Mouse (Mus musculus) kidney, embryonic 16.5 days (tissue): ENCODE measurements around the gene Dennd4b. TPM values are rescaled to one million over a fixed set of nuclear protein-coding genes. Genes with fewer than 3 reads are reported as not detected.

ENCODE experiments used
- ATAC-seq: fragments of 200-750 bp; cut with Nextera tagmentation; 2 replicates; pipeline ENCODE4 v1.8.0; 2017; ENCODE audit warnings: moderate TSS enrichment; ENCODE audit not compliant: low FRiP score, low TSS enrichment
- H3K27ac ChIP-seq: fragments of 300-500 bp; sonication (generic); 2 replicates; pipeline ENCODE4 v1.5.1; 2014; ENCODE audit warnings: low read length
- H3K27me3 ChIP-seq: fragments of 300-500 bp; sonication (generic); 2 replicates; pipeline ENCODE4 v1.6.1; 2014; ENCODE audit warnings: low read length, control low read depth, mixed read lengths; ENCODE audit not compliant: insufficient read depth
- H3K36me3 ChIP-seq: fragments of 300-500 bp; sonication (generic); 2 replicates; pipeline ENCODE4 v1.6.1; 2014; ENCODE audit warnings: low read length, control low read depth, mixed read lengths; ENCODE audit not compliant: insufficient read depth
- H3K4me1 ChIP-seq: fragments of 300-500 bp; sonication (generic); 2 replicates; pipeline ENCODE4 v1.6.1; 2014; ENCODE audit warnings: low read length, control low read depth, mixed read lengths; ENCODE audit not compliant: insufficient read depth
- H3K4me2 ChIP-seq: fragments of 300-500 bp; sonication (generic); replicated peaks from 2 replicates; pipeline ENCODE4 v1.6.1; 2014; ENCODE audit warnings: low read depth, low read length
- H3K4me3 ChIP-seq: fragments of 300-500 bp; sonication (generic); 2 replicates; pipeline ENCODE4 v1.5.1; 2014; ENCODE audit warnings: mild to moderate bottlenecking, low read length
- H3K9ac ChIP-seq: fragments of 300-500 bp; sonication (generic); replicated peaks from 2 replicates; pipeline ENCODE4 v1.6.1; 2014; ENCODE audit warnings: low read length
- H3K9me3 ChIP-seq: fragments of 300-500 bp; sonication (generic); 2 replicates; pipeline ENCODE4 v1.6.1; 2016; ENCODE audit warnings: low read length, control low read depth
- WGBS: fragments of 180-500 bp; shearing (Covaris S2); extraction: QIAGEN DNeasy Blood & Tissue Kit; methylation state at CpG from one replicate; pipeline ENCODE4 v1.1.7; 2014; 5-methylcytosine and 5-hydroxymethylcytosine counted together
- polyA plus RNA-seq: library from polyadenylated mRNA; unstranded; fragments of >200 nt; fragmentation: Nextera tagmentation; extraction: Ambion mirVana; gene quantifications from 2 replicates; pipeline ENCODE4 v1.2.1, GENCODE M21; 2015

Gene Dennd4b
- polyA plus RNA-seq, 1 experiment from 2014 or later, result 4.7 TPM

- H3K9ac ChIP-seq, result peak overlapping the region; percentile 87
- H3K4me3 ChIP-seq, result peak overlapping the region; percentile 95
- no peaks in the 10 kb centered on the region for H3K36me3 ChIP-seq
- H3K9me3 ChIP-seq, result no peaks in the 10 kb centered on the region
- no peak for ATAC-seq
- H3K4me1 ChIP-seq, result peaks cover 20% of the 10 kb centered on the region
- 36% methylated on average over 2 of the region's 2 CpGs for WGBS
- H3K27ac ChIP-seq, result peak overlapping the region; percentile 98
- no peaks in the 10 kb centered on the region for H3K27me3 ChIP-seq
- H3K4me2 ChIP-seq, result peak overlapping the region; percentile 78
Observed at GRCm38 (mm10) chr3:90291982-90292344, 27.0 kb downstream of the Dennd4b start.

GRCm38 (mm10) chr3:90292345-90293275 is 27.6 kb downstream of the Dennd4b start, which contains the start of gene Gatad2b:
Gene Gatad2b, plus strand, starts transcription at chr3:90293178.
- under 1% methylated on average over 44 of the region's 47 CpGs for WGBS
- Histone ChIP-seq H3K4me3 (peak within 1 kb of the TSS; percentile 95), H3K9me3 (no peaks in the 10 kb centered on the region), H3K36me3 (no peaks in the 10 kb centered on the region), H3K27ac (peak within 1 kb of the TSS; percentile 98), H3K4me2 (peak within 1 kb of the TSS; percentile 78), H3K9ac (peak within 1 kb of the TSS; percentile 92), H3K4me1 (peaks cover 21% of the 10 kb centered on the region), H3K27me3 (no peaks in the 10 kb centered on the region)
- peak; percentile 99 for ATAC-seq

GRCm38 (mm10) chr3:90293352-90294063 is 28.5 kb downstream of the Dennd4b start:
- Histone ChIP-seq H3K4me3 (peak overlapping the region; percentile 95), H3K4me2 (peak overlapping the region; percentile 66), H3K9me3 (no peaks in the 10 kb centered on the region), H3K9ac (peak overlapping the region; percentile 92), H3K27me3 (no peaks in the 10 kb centered on the region), H3K4me1 (peaks cover 21% of the 10 kb centered on the region), H3K27ac (peak overlapping the region; percentile 96), H3K36me3 (no peaks in the 10 kb centered on the region)
- WGBS, result 1% methylated on average over 19 of the region's 68 CpGs
- ATAC-seq, result peak; percentile 1; the same call in 1 of the 2 replicates

DNA sequence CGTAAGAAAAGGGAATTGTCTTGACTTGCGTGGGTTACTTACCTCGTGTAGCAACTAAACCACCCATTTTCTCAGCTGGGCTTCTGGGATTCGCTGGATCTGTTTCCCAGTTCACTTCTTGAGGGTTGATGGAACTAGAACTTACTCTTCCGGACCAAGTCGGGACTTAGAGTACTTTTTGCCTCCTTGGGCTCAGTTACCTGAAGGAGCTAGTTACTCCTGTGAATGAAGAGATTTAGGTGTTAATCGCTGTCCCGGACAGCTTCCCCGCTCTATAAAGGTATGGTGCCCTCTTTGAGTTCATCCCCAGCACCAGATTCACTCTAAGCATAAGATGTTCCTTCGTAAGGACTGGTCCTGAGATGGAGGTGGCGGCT is 29.1 kb downstream of the Dennd4b start:
- no peaks in the 10 kb centered on the region for H3K36me3 ChIP-seq
- peak overlapping the region; percentile 96 for H3K27ac ChIP-seq
- H3K4me3 ChIP-seq, result peak overlapping the region; percentile 95
- no peaks in the 10 kb centered on the region for H3K27me3 ChIP-seq
- 3% methylated on average over 11 of the region's 11 CpGs for WGBS
- H3K4me2 ChIP-seq, result peak overlapping the region; percentile 66
- H3K4me1 ChIP-seq, result peaks cover 21% of the 10 kb centered on the region
- ATAC-seq, result no peak
- H3K9ac ChIP-seq, result peak overlapping the region; percentile 92
- no peaks in the 10 kb centered on the region for H3K9me3 ChIP-seq

DNA sequence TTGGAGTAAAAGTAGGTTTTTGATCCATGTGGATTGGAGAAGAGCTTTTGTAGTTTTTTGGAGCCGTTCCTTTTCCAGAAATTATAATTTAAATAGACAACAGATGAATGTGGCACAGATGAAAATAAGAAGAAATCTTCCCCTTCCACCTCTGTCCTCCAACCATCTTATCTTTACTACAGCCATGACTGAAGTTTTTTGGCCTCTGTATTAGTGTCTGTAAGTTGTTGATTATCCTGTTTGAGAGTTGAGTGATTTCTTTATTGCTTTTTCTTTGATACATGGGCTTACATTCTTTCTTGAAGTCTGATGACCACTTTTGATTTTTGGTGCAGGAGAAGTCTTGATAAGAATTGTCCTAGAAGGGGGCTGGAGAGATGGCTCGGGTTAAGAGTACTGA is 29.7 kb downstream of the Dennd4b start:
- Histone ChIP-seq H3K9ac (peak overlapping the region; percentile 92), H3K27ac (no peak overlapping the region), H3K36me3 (no peaks in the 10 kb centered on the region), H3K27me3 (no peaks in the 10 kb centered on the region), H3K4me3 (peak overlapping the region; percentile 95), H3K4me1 (peaks cover 21% of the 10 kb centered on the region), H3K4me2 (peak overlapping the region; percentile 66), H3K9me3 (no peaks in the 10 kb centered on the region)
- ATAC-seq, result no peak
- 67% methylated on average over 2 of the region's 2 CpGs for WGBS

DNA sequence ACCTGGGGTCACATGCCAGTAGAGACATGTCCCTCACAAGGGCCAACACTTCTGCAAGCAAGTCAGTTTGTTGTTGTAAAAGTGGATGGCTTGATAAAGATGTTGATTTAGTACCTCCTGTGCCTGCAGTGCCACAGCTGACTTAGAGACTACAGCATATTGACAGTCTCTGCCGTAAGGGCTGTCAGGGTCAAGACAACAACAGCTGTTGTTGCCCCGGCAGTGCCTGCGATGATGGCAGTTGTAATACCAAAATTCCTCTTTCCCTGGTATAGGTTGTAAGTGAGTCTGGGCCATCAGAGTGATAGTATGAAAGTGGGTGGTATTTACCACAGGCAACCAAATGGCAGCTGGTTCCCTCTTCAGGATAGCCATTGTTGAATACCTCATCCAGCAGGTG is 40.8 kb downstream of the Dennd4b start:
- ATAC-seq, result no peak
- WGBS, result 68% methylated on average over 3 of the region's 3 CpGs

DNA sequence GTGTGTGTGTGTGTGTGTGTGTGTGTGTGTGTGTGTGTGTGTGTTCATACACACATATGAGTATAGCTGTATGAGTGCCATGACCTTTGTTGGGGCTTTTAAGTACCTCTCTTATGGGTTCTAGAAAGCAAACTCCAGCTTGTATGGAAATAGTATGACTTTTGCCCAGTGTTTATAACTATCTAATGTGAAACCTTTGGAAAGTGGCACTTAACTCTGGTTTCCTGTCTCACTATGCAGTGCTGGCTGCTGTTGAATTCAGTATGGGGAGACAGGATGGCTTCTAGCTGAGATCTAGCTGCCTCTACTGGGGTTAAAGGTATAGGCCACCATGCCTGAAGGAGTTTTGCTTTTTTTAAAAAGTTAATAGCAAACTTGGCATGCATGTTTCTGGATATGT is 44.6 kb downstream of the Dennd4b start:
- Histone ChIP-seq H3K4me1 (peaks cover 11% of the 10 kb centered on the region), H3K36me3 (no peaks in the 10 kb centered on the region), H3K9me3 (no peaks in the 10 kb centered on the region), H3K4me2 (no peak overlapping the region), H3K27me3 (no peaks in the 10 kb centered on the region), H3K27ac (no peak overlapping the region), H3K9ac (no peak overlapping the region), H3K4me3 (no peak overlapping the region)
- no peak for ATAC-seq

More for the DNA sequence above, 40.8 kb downstream of the Dennd4b start:
- Histone ChIP-seq H3K4me1 (peaks cover 11% of the 10 kb centered on the region), H3K36me3 (no peaks in the 10 kb centered on the region), H3K4me2 (no peak overlapping the region), H3K9ac (no peak overlapping the region), H3K27ac (no peak overlapping the region), H3K27me3 (no peaks in the 10 kb centered on the region), H3K9me3 (no peaks in the 10 kb centered on the region), H3K4me3 (no peak overlapping the region)

GRCm38 (mm10) chr3:90313367-90313766 is 48.4 kb downstream of the Dennd4b start:
- Histone ChIP-seq H3K4me3 (no peak overlapping the region), H3K27ac (no peak overlapping the region), H3K27me3 (no peaks in the 10 kb centered on the region), H3K9me3 (no peaks in the 10 kb centered on the region), H3K4me1 (peaks cover 11% of the 10 kb centered on the region), H3K9ac (no peak overlapping the region), H3K4me2 (no peak overlapping the region), H3K36me3 (no peaks in the 10 kb centered on the region)
- no peak for ATAC-seq

DNA sequence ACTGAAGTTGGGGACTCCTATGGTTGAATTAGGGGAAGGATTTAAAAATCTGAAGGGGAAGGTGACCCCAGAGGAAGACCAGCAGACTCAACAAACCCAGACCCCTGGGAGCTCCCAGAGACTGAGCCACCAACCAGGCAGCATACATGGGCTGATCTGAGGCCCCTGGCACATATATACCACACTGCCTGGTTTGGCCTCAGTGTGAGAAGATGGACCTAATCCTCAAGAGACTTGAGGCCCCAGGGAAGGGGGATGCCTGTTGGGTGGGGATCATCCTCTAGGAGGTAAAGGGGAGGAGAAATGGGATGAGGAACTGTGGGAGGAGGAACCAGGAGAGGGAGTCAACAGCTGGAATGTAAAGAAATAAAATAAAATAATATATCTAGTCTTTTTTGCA is 49.3 kb downstream of the Dennd4b start:
- Histone ChIP-seq H3K4me1 (peaks cover 10% of the 10 kb centered on the region), H3K36me3 (no peaks in the 10 kb centered on the region), H3K4me3 (no peak overlapping the region), H3K27me3 (no peaks in the 10 kb centered on the region), H3K9ac (no peak overlapping the region), H3K4me2 (no peak overlapping the region), H3K9me3 (no peaks in the 10 kb centered on the region), H3K27ac (no peak overlapping the region)
- no peak for ATAC-seq

DNA sequence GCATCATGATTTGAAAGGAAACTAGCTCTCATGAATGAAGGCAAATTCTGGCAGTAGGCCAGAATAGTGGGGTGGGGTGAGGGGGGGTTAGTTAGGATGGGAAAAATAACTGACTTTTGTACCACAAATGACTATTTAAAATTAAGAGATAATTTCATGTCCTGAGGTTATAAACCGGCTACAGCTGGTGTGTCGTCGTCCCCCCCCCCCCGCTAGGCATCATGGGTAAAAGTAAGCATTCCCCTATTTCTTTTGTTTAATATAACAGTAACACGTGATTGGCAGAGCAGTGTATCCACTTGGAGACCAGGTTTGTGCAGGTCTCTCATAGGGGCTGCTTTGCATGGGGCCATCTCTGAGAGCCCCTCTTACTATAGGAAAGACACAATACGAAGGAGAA is 57.3 kb downstream of the Dennd4b start:
- no peak overlapping the region for H3K9ac ChIP-seq
- H3K4me1 ChIP-seq, result peaks cover 16% of the 10 kb centered on the region
- no peaks in the 10 kb centered on the region for H3K27me3 ChIP-seq
- H3K4me2 ChIP-seq, result peak overlapping the region; percentile 28; the same call in 1 of the 2 replicates
- no peaks in the 10 kb centered on the region for H3K36me3 ChIP-seq
- no peak for ATAC-seq
- 51% methylated on average over 6 of the region's 6 CpGs for WGBS
- H3K4me3 ChIP-seq, result no peak overlapping the region
- no peaks in the 10 kb centered on the region for H3K9me3 ChIP-seq
- H3K27ac ChIP-seq, result no peak overlapping the region
